Mouse (Mus musculus) brain, embryonic 18.5 days (tissue): ENCODE results near the gene Olfr135.

Source experiments
- DNase-seq: peaks from one replicate; pipeline ENCODE4 v3.0.0-alpha.2; 2012; ENCODE audit warnings: low read depth, low spot score

The Olfr135 gene

GRCm38 (mm10) chr17:38204035-38204434, at the start of gene Olfr135:
TSS of gene Olfr135 (plus strand) at chr17:38204335.
- DNase-seq: no peak

- no peak for DNase-seq
Measured at GRCm38 (mm10) chr17:38171088-38171487, 33.0 kb upstream of the Olfr135 start, which contains the start of gene Olfr134. TSS of gene Olfr134 (plus strand) at chr17:38171388.
